Mouse (Mus musculus) midbrain, embryonic 11.5 days (tissue): ENCODE results near the gene Psen2. TPM values are rescaled to one million over a fixed set of nuclear protein-coding genes. Genes with fewer than 3 reads are reported as not detected.

Experiments used
- ATAC-seq: fragments of 200-750 bp; cut with Nextera tagmentation; 2 replicates; pipeline ENCODE4 v1.8.0; 2017; ENCODE audit warnings: moderate TSS enrichment, moderate library complexity; ENCODE audit not compliant: low FRiP score
- DNase-seq: peaks from one replicate; pipeline ENCODE4 v3.0.0; 2015; ENCODE audit warnings: low spot score; ENCODE audit errors: missing footprints
- H3K27ac ChIP-seq: fragments of 300-500 bp; sonication (generic); 2 replicates; pipeline ENCODE4 v1.5.1; 2014; ENCODE audit warnings: low read depth, low read length
- H3K27me3 ChIP-seq: fragments of 300-500 bp; sonication (generic); 2 replicates; pipeline ENCODE4 v1.6.1; 2014; ENCODE audit warnings: mild to moderate bottlenecking, low read length, moderate library complexity, mixed read lengths; ENCODE audit not compliant: control insufficient read depth, insufficient read depth
- H3K36me3 ChIP-seq: fragments of 300-500 bp; sonication (generic); 2 replicates; pipeline ENCODE4 v1.6.1; 2014; ENCODE audit warnings: mild to moderate bottlenecking, low read length, moderate library complexity, mixed read lengths; ENCODE audit not compliant: control insufficient read depth, insufficient read depth
- H3K4me1 ChIP-seq: fragments of 300-500 bp; sonication (generic); 2 replicates; pipeline ENCODE4 v1.6.1; 2014; ENCODE audit warnings: low read length; ENCODE audit not compliant: control insufficient read depth, insufficient read depth
- H3K4me2 ChIP-seq: fragments of 300-500 bp; sonication (generic); 2 replicates; pipeline ENCODE4 v1.6.1; 2014; ENCODE audit warnings: mild to moderate bottlenecking, moderate library complexity
- H3K4me3 ChIP-seq: fragments of 300-500 bp; sonication (generic); 2 replicates; pipeline ENCODE4 v1.5.1; 2014; ENCODE audit warnings: low read depth, low read length
- H3K9ac ChIP-seq: fragments of 300-500 bp; sonication (generic); 2 replicates; pipeline ENCODE4 v1.6.1; 2014; ENCODE audit warnings: low read length
- H3K9me3 ChIP-seq: fragments of 300-500 bp; sonication (generic); 2 replicates; pipeline ENCODE4 v1.6.1; 2016; ENCODE audit warnings: low read length; ENCODE audit not compliant: control insufficient read depth
- WGBS: fragments of 180-500 bp; shearing (Covaris S2); extraction: QIAGEN DNeasy Blood & Tissue Kit; methylation state at CpG from one replicate; pipeline ENCODE4 v1.1.7; 2014; 5-methylcytosine and 5-hydroxymethylcytosine counted together
- polyA plus RNA-seq: library from polyadenylated mRNA; unstranded; fragments of >200 nt; fragmentation: Nextera tagmentation; extraction: Ambion mirVana; gene quantifications from 2 replicates; pipeline ENCODE4 v1.2.1, GENCODE M21; 2014

Gene Psen2
- polyA plus RNA-seq, 1 experiment from 2014 or later, result 5.4 TPM

DNA sequence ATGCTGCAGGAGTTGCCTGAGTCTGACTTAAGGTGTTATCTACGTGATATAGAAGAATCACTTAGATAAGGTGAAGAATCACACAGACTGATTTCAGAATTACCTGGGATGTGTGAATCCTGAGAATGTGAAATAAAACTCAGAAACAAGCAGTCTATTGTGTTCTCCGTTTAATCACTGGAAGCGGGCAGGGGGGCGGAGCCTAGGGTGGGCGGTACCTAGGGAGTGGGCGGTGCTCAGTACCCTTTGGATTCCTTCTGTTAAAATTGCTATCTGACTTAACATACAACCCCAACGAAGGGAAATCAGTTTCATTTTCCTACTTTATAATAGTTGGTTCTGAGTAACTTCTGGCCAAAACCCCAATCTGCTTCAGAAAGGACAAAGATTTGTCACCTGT, 2.2 kb upstream of the Psen2 start:
- Histone ChIP-seq H3K36me3 (no peaks in the 10 kb centered on the region), H3K9ac (no peak overlapping the region), H3K27ac (no peak overlapping the region), H3K9me3 (no peaks in the 10 kb centered on the region), H3K4me3 (no peak overlapping the region), H3K4me2 (peak overlapping the region; percentile 13; the same call in 1 of the 2 replicates), H3K4me1 (no peaks in the 10 kb centered on the region), H3K27me3 (no peaks in the 10 kb centered on the region)
- WGBS, result 13% methylated on average over 7 of the region's 7 CpGs
- ATAC-seq (no peak), DNase-seq (peak; percentile 90)

DNA sequence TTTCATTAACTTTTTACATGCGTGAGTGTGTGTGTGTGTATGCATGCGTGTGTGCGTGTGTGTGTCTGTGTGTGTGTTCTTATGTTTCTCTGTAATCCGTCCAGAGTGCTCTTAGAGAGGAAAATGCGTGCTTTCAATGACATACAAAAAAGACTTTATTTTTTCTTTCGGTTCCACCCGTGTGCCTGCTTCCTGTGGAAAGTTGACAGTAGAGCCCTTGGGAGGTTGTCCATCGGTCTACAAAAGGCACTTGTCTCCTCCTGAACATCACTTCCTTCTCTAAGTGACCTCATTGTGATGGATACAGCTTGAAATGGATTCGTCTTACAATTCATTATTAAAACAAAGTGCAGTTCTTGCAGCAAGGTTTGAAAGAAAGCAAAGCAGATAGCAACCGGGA, 1.6 kb upstream of the Psen2 start:
- H3K27ac ChIP-seq, result no peak overlapping the region
- no peaks in the 10 kb centered on the region for H3K27me3 ChIP-seq
- ATAC-seq (no peak), DNase-seq (no peak)
- H3K9ac ChIP-seq, result no peak overlapping the region
- 75% methylated on average over 10 of the region's 10 CpGs for WGBS
- no peaks in the 10 kb centered on the region for H3K36me3 ChIP-seq
- H3K9me3 ChIP-seq, result no peaks in the 10 kb centered on the region
- no peaks in the 10 kb centered on the region for H3K4me1 ChIP-seq
- no peak overlapping the region for H3K4me3 ChIP-seq
- peak overlapping the region; percentile 13; the same call in 1 of the 2 replicates for H3K4me2 ChIP-seq

DNA sequence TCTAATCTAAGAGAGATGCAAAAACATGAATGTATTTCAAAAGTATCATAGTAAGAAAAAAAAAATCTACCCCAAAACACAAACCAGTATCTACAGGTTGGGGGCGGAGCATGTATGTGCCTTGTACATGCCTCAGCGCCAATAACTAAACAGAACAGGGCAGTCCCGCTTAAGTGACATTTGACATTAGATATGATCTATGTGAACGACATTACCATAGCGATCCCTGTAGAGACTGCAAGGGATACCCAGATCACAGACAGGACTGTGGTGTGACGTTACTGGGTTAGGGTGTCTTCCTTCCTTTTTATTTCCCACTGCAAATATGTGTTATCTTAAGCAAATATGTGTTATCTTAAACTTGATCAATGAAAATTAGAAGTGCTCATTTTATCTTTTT, 1.2 kb upstream of the Psen2 start:
- Histone ChIP-seq H3K9me3 (no peaks in the 10 kb centered on the region), H3K4me1 (no peaks in the 10 kb centered on the region), H3K36me3 (no peaks in the 10 kb centered on the region), H3K27ac (no peak overlapping the region), H3K4me3 (no peak overlapping the region), H3K4me2 (no peak overlapping the region), H3K27me3 (no peaks in the 10 kb centered on the region), H3K9ac (no peak overlapping the region)
- no peak for DNase-seq
- 90% methylated on average over 6 of the region's 6 CpGs for WGBS
- ATAC-seq, result no peak

- no peaks in the 10 kb centered on the region for H3K9me3 ChIP-seq
- no peak overlapping the region for H3K4me2 ChIP-seq
- 84% methylated on average over 8 of the region's 8 CpGs for WGBS
- DNase-seq (no peak), ATAC-seq (no peak)
- no peak overlapping the region for H3K4me3 ChIP-seq
- H3K9ac ChIP-seq, result no peak overlapping the region
- H3K36me3 ChIP-seq, result no peaks in the 10 kb centered on the region
- no peaks in the 10 kb centered on the region for H3K4me1 ChIP-seq
- H3K27ac ChIP-seq, result no peak overlapping the region
- H3K27me3 ChIP-seq, result no peaks in the 10 kb centered on the region
These were observed 1.2 kb downstream of the Psen2 start for GRCm38 (mm10) chr1:180261857-180262570.

- Histone ChIP-seq H3K4me2 (no peak overlapping the region), H3K4me3 (no peak overlapping the region), H3K9me3 (no peaks in the 10 kb centered on the region), H3K27me3 (no peaks in the 10 kb centered on the region), H3K4me1 (no peaks in the 10 kb centered on the region), H3K27ac (no peak overlapping the region), H3K9ac (no peak overlapping the region), H3K36me3 (no peaks in the 10 kb centered on the region)
- DNase-seq, result no peak
- no peak for ATAC-seq
- 73% methylated on average over 3 of the region's 3 CpGs for WGBS
These were observed 1.8 kb downstream of the Psen2 start for GRCm38 (mm10) chr1:180261415-180261814.

DNA sequence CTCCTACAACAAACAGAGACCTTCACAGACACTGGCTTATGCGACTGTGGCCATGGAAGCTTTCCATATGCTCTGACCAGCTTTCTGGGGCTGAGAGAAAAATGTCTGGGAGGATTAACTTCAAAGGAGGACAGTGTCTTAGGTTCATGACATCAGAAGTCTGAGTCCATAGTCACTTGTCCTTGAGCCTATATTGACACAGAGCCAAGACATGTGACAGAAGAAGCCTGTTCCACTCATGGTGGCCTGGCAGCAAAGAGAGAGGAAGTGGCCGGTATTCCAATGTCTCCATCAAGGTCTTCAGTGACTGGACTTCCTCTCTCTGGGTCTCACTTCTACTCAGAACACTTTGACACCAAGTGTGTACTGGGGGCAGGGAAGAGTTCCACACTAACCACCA, 2.4 kb downstream of the Psen2 start:
- Histone ChIP-seq H3K9me3 (no peaks in the 10 kb centered on the region), H3K4me2 (no peak overlapping the region), H3K27ac (no peak overlapping the region), H3K4me1 (no peaks in the 10 kb centered on the region), H3K27me3 (no peaks in the 10 kb centered on the region), H3K4me3 (no peak overlapping the region), H3K9ac (no peak overlapping the region), H3K36me3 (no peaks in the 10 kb centered on the region)
- DNase-seq (no peak), ATAC-seq (no peak)
- 83% methylated on average over 2 of the region's 2 CpGs for WGBS

GRCm38 (mm10) chr1:180259753-180260152, 3.5 kb downstream of the Psen2 start:
- no peak overlapping the region for H3K9ac ChIP-seq
- peaks cover 7% of the 10 kb centered on the region for H3K27me3 ChIP-seq
- no peaks in the 10 kb centered on the region for H3K9me3 ChIP-seq
- ATAC-seq (no peak), DNase-seq (no peak)
- peaks cover 2% of the 10 kb centered on the region for H3K4me1 ChIP-seq
- no peak overlapping the region for H3K27ac ChIP-seq
- no peak overlapping the region for H3K4me2 ChIP-seq
- no peak overlapping the region for H3K4me3 ChIP-seq
- no peaks in the 10 kb centered on the region for H3K36me3 ChIP-seq
- 78% methylated on average over 2 of the region's 2 CpGs for WGBS

GRCm38 (mm10) chr1:180257446-180257845, 5.8 kb downstream of the Psen2 start:
- WGBS, result 88% methylated on average over 6 of the region's 6 CpGs
- no peaks in the 10 kb centered on the region for H3K9me3 ChIP-seq
- H3K4me2 ChIP-seq, result no peak overlapping the region
- H3K9ac ChIP-seq, result no peak overlapping the region
- H3K27me3 ChIP-seq, result peaks cover 9% of the 10 kb centered on the region
- H3K4me3 ChIP-seq, result no peak overlapping the region
- no peak overlapping the region for H3K27ac ChIP-seq
- no peaks in the 10 kb centered on the region for H3K36me3 ChIP-seq
- no peak for ATAC-seq
- H3K4me1 ChIP-seq, result peaks cover 2% of the 10 kb centered on the region
- no peak for DNase-seq

- Histone ChIP-seq H3K27me3 (peaks cover 9% of the 10 kb centered on the region), H3K4me2 (peak overlapping the region; percentile 99), H3K36me3 (no peaks in the 10 kb centered on the region), H3K4me3 (peak overlapping the region; percentile 80), H3K4me1 (peaks cover 2% of the 10 kb centered on the region), H3K9me3 (no peaks in the 10 kb centered on the region), H3K27ac (no peak overlapping the region), H3K9ac (0 out of 2 replicates have a peak overlapping the region, but pooled peaks have one; percentile 77)
- no peak for ATAC-seq
- WGBS, result 57% methylated on average over 4 of the region's 4 CpGs
- DNase-seq, result no peak
These were observed 6.4 kb downstream of the Psen2 start for GRCm38 (mm10) chr1:180256866-180257265.
